Mouse (Mus musculus): ENCODE measurements around the gene Gltp.

DNA sequence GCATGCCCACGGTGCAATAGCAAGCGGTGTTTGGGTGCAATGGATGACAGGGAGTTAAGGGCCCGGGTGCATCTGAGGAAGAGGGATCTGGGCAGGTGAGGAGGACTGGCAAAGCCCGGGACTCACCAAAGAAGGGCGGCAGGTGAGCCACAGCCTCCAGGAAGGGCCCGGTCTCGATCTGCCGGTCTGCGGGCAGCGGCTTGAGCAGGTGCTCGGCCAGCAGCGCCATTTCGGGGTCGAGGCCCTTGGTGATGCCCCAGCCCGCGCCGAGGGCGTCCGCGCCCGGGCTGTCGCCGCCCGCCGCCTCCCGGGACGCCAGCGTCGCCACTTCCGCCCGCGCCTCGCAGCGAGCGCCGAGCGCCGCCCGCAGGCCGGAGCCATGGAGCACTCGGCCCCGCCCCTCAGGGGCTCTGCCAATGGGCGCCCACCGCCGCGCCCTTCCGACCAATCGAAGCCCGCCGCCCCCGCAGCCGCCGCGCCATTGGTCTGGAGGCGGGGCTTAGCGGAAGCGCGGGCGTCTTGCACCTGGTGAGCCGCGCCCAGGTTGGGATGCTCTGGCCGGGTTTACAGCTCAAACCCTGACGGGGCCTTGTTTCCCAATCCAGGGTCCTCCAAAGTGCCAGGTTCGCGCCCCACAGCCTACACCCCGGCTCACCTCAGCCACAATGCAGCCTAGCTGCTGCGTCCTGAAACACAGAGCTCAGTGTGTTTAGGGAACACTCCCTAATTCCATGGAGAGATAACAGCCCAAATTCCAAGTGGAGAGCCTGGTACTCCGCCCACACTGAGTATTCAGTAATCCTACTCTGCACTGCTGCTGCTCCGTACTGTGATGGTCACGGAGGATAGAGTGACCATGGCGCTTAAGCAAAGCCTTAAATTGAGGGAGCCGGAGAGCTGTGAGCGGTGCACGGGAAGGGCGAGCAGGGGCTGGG is at the start of gene Gltp:
- TF ChIP-seq ZC3H11A (IDR thresholded peaks at IDR 0.05; ENCODE audit: borderline replicate concordance, low read depth, low read length) (no peak), CHD2 (IDR thresholded peaks at IDR 0.05; ENCODE audit: low read depth, low read length) (peak; percentile 65; the same call in 1 of the 2 replicates)
